Mouse (Mus musculus) left cerebral cortex, postnatal 14 days (tissue): ENCODE measurements at regions not wholly inside any gene's neighbourhood (a gene's known extent, or its start where the extent isn't known, plus 50 kb on each side); places are given as distances from the start of the nearest gene placed in this dataset.
"Not testable (repeated sequence)": the region's sequence is repeated elsewhere in the genome, so short reads cannot be mapped to it uniquely, and the experiment has no call there.

Experiments
- DNase-seq, 2 experiments: peaks; one replicate each; pipeline ENCODE4 v3.0.0; 2021 to 2022; ENCODE audit warnings: low spot score in 2 of 2, mixed read lengths in 1 of 2
- intact Hi-C: fragments of 180-260 bp; cut with DNase I; formaldehyde crosslinking; loops from one replicate; pipeline ENCODE4 v1.15.1; 2025

- no peak for DNase-seq
These were observed 103.1 kb downstream of the Cenpf start for GRCm38 (mm10) chr1:189584831-189585230.

GRCm38 (mm10) chr1:189581427-189581826 lies 106.5 kb downstream of the Cenpf start:
- intact Hi-C loops = no loop called here
- no peak for DNase-seq

More at GRCm38 (mm10) chr1:189584831-189585230, 103.1 kb downstream of the Cenpf start:
- intact Hi-C loops = no loop called here

- peak; percentile 12 to 56 for DNase-seq
- intact Hi-C loops = loop anchor here (2.0 kb wide), 1 partner anchor 551 kb away; no protein-coding TSS in a partner anchor
These were observed 108.5 kb downstream of the Cenpf start for GRCm38 (mm10) chr1:189579358-189579757.

- intact Hi-C loops = no loop called here
- DNase-seq = no peak
These were observed 111.4 kb downstream of the Cenpf start for GRCm38 (mm10) chr1:189576311-189577002.

GRCm38 (mm10) chr1:189575525-189576240 lies 112.2 kb downstream of the Cenpf start:
- DNase-seq = no peak
- intact Hi-C loops = no loop called here

- DNase-seq = no peak
- intact Hi-C loops = no loop called here
These were observed 121.4 kb downstream of the Cenpf start for GRCm38 (mm10) chr1:189566491-189566890.

GRCm38 (mm10) chr1:189561831-189562230 lies 126.1 kb downstream of the Cenpf start:
- intact Hi-C loops = no loop called here
- no peak for DNase-seq

GRCm38 (mm10) chr1:189560576-189560975 lies 127.3 kb downstream of the Cenpf start:
- intact Hi-C loops = no loop called here
- DNase-seq = no peak

DNA sequence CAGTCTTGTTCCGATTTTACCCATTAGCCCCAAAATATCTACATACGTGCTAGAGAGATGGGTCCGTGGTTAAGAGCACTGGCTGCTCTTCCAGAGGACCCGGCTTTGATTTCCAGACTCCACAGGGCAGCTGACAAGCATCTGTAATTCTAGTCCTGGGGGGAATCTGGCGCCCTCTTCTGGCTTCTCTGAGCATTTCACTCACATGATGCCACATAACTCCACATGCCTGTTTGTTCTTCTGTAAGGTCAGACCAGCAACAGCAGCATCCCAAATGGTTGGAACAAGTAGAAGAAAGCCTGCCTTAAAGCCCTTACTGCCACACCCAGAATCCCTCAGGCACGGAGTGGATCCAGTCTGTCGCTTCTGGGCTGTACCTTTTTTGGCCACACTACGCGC lies 137.0 kb downstream of the Cenpf start:
- no peak for DNase-seq
- intact Hi-C loops = no loop called here

DNA sequence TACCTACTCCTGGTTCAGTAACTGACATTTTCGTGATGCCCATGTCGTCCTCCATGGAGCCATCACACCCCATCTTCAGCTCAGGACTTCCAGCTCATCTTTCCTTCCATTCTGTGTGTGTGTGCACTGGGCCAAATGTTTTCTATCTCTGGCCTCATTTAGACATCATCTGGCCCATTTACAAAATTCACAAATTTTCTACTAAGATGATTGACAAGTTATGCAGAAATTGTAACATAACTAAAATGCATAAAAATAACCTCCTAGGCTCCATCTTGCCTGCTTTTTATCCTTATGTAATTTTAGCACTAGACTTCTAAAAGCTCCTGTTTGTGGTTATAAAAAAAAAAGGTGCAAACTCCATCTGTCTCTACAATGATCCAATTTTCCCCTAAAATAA lies 130.8 kb upstream of the Kcnk2 start:
- intact Hi-C loops = no loop called here
- peak in 1 of 2 experiments; percentile 27 for DNase-seq

DNA sequence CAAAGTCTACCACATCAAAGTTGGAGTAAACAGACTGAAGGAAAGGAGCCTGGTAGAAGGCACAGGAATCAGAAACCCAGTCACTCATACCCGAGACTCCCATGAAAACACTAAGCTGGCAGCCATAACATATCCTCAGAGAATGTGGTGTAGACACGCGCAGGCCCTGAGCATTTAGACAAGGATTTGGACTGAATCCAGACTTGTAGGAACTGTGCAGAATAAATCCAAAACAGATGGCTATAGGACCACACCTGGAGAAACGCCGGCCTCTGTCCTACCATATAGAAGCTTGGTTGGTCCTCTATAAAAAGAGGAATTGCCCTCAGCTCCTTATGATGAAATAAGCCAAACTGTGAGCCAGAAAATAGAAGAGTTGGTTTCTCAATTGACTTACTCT lies 124.3 kb upstream of the Kcnk2 start:
- no peak for DNase-seq
- intact Hi-C loops = no loop called here

GRCm38 (mm10) chr1:189515476-189515875 lies 113.4 kb upstream of the Kcnk2 start:
- DNase-seq = peak; percentile 58 to 62
- intact Hi-C loops = no loop called here

DNA sequence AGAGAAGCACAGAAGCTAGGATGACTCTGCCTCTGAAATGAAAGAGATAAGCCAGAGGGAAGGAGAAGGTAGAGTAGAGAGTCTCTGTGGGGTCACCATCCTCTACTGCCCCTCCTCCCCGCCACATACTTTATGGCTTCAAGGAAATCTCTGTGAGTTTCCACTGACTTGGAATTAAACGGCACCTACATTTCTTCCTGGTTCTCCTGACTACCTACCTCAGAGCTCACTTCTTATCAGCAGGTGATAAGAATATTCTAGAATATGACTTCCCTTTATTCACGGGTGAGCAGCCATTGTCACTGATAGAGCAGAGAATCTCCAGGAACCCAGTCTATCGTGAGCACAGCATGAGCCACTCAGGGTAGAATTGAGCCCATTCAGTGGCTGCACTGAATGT lies 111.3 kb upstream of the Kcnk2 start:
- no peak for DNase-seq
- intact Hi-C loops = no loop called here

GRCm38 (mm10) chr1:189507301-189507700 lies 105.2 kb upstream of the Kcnk2 start:
- intact Hi-C loops, DNase-seq: not testable (repeated sequence)

DNA sequence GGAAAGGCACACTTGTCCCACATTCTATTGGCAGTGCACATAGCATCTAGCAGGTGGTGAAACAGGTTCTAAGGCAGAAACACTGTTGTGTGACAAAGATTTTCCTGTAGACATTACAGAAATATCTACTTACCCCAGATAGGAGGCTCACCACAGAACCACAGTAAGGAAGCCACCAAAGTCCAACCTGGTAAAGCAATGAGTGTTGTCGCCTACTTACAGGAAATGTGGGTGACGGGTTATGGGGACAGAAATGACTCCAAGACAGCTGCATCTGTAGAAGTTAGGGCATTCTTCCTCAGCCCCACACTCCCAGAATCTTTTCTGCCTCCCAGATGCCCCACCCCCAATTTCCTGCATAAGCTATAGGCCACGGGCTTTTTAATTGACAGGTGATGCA lies 97.6 kb upstream of the Kcnk2 start:
- intact Hi-C loops = no loop called here
- DNase-seq = no peak

GRCm38 (mm10) chr1:189499141-189499540 lies 97.1 kb upstream of the Kcnk2 start:
- DNase-seq = no peak
- intact Hi-C loops = no loop called here

DNA sequence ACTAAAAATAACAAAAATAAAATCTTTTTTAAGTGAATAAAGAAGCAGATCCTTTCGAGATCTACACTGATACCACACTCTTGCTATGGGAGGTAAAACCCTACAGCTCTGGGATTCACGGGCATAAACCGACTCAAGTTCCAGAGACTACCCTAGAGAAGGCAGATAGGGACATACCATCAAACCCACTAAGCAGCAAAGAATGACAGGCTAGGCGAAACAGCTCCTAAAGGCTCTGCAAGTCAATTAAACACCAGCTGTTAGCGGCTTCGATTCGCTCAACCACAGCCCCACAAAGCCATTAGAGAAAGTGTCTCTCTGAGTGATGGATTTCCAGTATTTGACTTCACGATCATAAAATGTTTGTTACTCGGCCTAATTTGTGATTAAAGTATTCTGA lies 95.0 kb upstream of the Kcnk2 start:
- intact Hi-C loops = no loop called here
- DNase-seq = no peak

GRCm38 (mm10) chr1:189495386-189496150 lies 93.5 kb upstream of the Kcnk2 start:
- DNase-seq = peak; percentile 40 to 52
- intact Hi-C loops = no loop called here

DNA sequence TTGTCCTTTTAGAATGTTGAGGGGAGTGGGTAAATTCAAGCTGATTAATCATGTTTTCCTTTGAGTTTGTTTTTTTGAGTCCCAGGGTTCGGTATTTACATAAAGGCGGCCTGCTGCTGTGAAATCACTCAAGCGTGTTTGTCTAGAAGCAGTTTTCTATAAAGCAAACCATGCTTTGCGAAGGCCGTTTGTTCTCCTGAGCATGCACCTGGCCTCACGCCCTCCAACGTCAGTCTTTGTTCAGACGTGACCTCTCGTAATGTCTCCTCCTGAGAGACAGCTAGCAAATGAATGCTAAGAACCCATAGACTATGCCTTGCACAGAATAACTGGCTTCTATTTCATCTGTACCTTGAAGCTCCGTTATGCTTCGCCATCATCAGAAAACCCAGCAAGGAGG lies 92.8 kb upstream of the Kcnk2 start:
- no peak for DNase-seq
- intact Hi-C loops = no loop called here

GRCm38 (mm10) chr1:189485336-189485735 lies 83.3 kb upstream of the Kcnk2 start:
- DNase-seq = no peak
- intact Hi-C loops = no loop called here
